Mouse (Mus musculus) embryonic facial prominence, embryonic 11.5 days (tissue): ENCODE data around the gene Galm. TPM values are rescaled to one million over a fixed set of nuclear protein-coding genes. Genes with fewer than 3 reads are reported as not detected.
A peak's percentile ranks its signal among the peaks of the same experiment; 100 is the strongest.

Experiments used
- ATAC-seq: fragments of 200-750 bp; cut with Nextera tagmentation; replicated peaks from 2 replicates; pipeline ENCODE4 v1.8.0; 2017; ENCODE audit warnings: low read depth; ENCODE audit not compliant: insufficient number of reproducible peaks, low FRiP score, low TSS enrichment
- DNase-seq: peaks from one replicate; pipeline ENCODE4 v3.0.0-alpha.2; 2015; ENCODE audit warnings: low spot score
- H3K27ac ChIP-seq: fragments of 300-500 bp; sonication (generic); replicated peaks from 2 replicates; pipeline ENCODE4 v1.5.1; 2014; ENCODE audit warnings: mild to moderate bottlenecking, low read depth, low read length, control low read depth
- H3K27me3 ChIP-seq: fragments of 300-500 bp; sonication (generic); 2 replicates; pipeline ENCODE4 v1.6.1; 2014; ENCODE audit warnings: mild to moderate bottlenecking, low read length, moderate library complexity, mixed read lengths; ENCODE audit not compliant: control insufficient read depth, insufficient read depth
- H3K36me3 ChIP-seq: fragments of 300-500 bp; sonication (generic); replicated peaks from 2 replicates; pipeline ENCODE4 v1.6.1; 2014; ENCODE audit warnings: low read depth, mild to moderate bottlenecking, low read length, moderate library complexity, mixed read lengths; ENCODE audit not compliant: control insufficient read depth, insufficient read depth
- H3K4me1 ChIP-seq: fragments of 300-500 bp; sonication (generic); 2 replicates; pipeline ENCODE4 v1.6.1; 2014; ENCODE audit warnings: low read length, mixed read lengths; ENCODE audit not compliant: control insufficient read depth, insufficient read depth
- H3K4me2 ChIP-seq: fragments of 300-500 bp; sonication (generic); 2 replicates; pipeline ENCODE4 v1.6.1; 2014; ENCODE audit warnings: low read depth, mild to moderate bottlenecking, control low read depth, low read length, moderate library complexity
- H3K4me3 ChIP-seq: fragments of 300-500 bp; sonication (generic); 2 replicates; pipeline ENCODE4 v1.5.1; 2014; ENCODE audit warnings: low read depth, low read length, control low read depth
- H3K9ac ChIP-seq: fragments of 300-500 bp; sonication (generic); replicated peaks from 2 replicates; pipeline ENCODE4 v1.6.1; 2014; ENCODE audit warnings: mild to moderate bottlenecking, control low read depth, low read length
- H3K9me3 ChIP-seq: fragments of 300-500 bp; sonication (generic); replicated peaks from 2 replicates; pipeline ENCODE4 v1.6.1; 2016; ENCODE audit warnings: mild to moderate bottlenecking, low read length, inconsistent platforms, mixed read lengths; ENCODE audit not compliant: control insufficient read depth
- WGBS: fragments of 180-500 bp; shearing (Covaris S2); extraction: QIAGEN DNeasy Blood & Tissue Kit; methylation state at CpG from one replicate; pipeline ENCODE4 v1.1.7; 2014; 5-methylcytosine and 5-hydroxymethylcytosine counted together
- polyA plus RNA-seq: library from polyadenylated mRNA; unstranded; fragments of >200 nt; fragmentation: Nextera tagmentation; extraction: Ambion mirVana; gene quantifications from 2 replicates; pipeline ENCODE4 v1.2.1, GENCODE M21; 2014

Gene Galm
- polyA plus RNA-seq, 1 experiment from 2014 or later: 22.3 TPM

DNA sequence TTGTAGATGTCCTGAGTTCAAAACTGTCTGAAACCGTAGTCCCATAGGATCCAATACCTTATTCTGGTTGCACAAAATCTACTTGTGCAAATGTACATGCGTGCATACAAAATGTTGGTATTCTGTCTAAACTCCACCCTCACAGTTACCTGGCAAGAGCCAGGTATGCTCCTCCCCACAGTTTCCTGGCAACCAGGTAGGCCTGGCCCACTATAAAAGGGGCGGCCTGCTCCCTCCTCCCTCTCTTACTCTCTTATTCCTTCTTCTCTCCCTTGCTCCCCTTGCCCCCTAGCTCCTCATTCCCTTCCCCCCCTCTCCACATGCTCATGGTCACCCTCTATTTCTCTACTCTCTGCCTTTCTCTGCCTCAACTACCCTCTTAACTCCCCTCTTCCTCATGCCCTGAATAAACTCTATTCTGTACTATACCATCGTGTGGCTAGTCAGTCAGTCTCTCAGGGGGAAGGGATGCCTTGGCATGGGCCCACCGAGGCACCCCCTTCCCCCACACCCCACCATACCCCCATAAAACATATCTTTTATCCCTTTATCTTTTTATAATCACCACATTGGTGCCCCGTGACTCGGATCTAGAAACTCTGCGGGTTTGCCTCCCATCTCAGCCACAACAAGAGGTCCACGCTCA is 31.9 kb upstream of the Galm start:
- 82% methylated on average over 9 of the region's 9 CpGs for WGBS
- no peak overlapping the region for H3K9ac ChIP-seq
- no peak overlapping the region for H3K27ac ChIP-seq
- peaks cover 2% of the 10 kb centered on the region; the same call in 1 of the 2 replicates for H3K4me1 ChIP-seq
- ATAC-seq: no peak; the same call in 1 of the 2 replicates
- H3K4me2 ChIP-seq: no peak overlapping the region
- no peak overlapping the region for H3K4me3 ChIP-seq
- no peaks in the 10 kb centered on the region for H3K27me3 ChIP-seq
- no peaks in the 10 kb centered on the region for H3K9me3 ChIP-seq
- H3K36me3 ChIP-seq: no peaks in the 10 kb centered on the region
- no peak for DNase-seq

- Histone ChIP-seq H3K36me3 (no peaks in the 10 kb centered on the region), H3K4me2 (peak overlapping the region; percentile 22), H3K9ac (no peak overlapping the region), H3K4me1 (peaks cover 2% of the 10 kb centered on the region; the same call in 1 of the 2 replicates), H3K27me3 (no peaks in the 10 kb centered on the region), H3K27ac (no peak overlapping the region), H3K4me3 (no peak overlapping the region), H3K9me3 (no peaks in the 10 kb centered on the region)
- ATAC-seq (peak; percentile 75), DNase-seq (peak; percentile 75)
- WGBS: 14% methylated on average over 20 of the region's 20 CpGs
Measured at GRCm38 (mm10) chr17:80096043-80096719, 31.1 kb upstream of the Galm start.

DNA sequence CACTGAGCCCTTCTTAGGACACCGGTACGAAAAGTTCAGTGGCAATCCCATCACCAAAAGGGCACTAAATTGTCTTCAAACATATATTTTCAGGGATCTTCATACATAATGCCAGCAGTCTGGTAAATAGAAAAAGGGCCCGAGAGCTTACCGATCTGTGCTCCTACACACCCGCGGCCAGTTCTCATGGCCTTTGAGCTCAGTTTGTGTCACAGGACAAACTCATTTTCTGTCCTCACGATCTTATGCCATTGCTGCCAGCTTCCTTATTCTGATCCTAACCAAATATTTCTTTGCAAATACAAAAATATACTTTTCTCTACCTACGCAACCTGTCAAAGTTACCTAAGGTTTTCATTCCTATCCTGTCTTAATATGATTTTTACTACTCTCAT is 30.6 kb upstream of the Galm start:
- Histone ChIP-seq H3K9me3 (no peaks in the 10 kb centered on the region), H3K27ac (no peak overlapping the region), H3K4me1 (peaks cover 2% of the 10 kb centered on the region; the same call in 1 of the 2 replicates), H3K9ac (no peak overlapping the region), H3K27me3 (no peaks in the 10 kb centered on the region), H3K4me2 (no peak overlapping the region), H3K4me3 (no peak overlapping the region), H3K36me3 (no peaks in the 10 kb centered on the region)
- ATAC-seq (no peak), DNase-seq (no peak)
- 88% methylated on average over 8 of the region's 8 CpGs for WGBS

DNA sequence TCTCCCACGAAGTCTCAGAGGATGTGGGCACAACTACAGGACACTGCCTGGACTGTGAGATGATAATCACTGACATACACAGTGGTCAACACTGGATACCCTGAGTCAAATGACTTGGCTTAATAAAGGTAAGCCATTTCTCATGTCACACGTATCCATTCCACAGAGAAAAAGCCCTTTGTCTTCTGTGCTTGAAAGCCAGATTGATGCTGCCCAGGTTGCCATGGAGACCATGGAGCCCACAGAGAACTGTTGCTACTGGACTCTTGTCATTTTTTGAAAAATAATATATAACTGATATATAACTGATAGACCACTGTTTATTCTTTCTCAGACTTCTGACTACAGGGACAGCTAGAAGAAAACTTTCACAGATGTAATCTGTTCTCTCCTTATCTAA is 30.1 kb upstream of the Galm start:
- no peak overlapping the region for H3K27ac ChIP-seq
- H3K4me1 ChIP-seq: peaks cover 2% of the 10 kb centered on the region; the same call in 1 of the 2 replicates
- no peaks in the 10 kb centered on the region for H3K36me3 ChIP-seq
- H3K4me2 ChIP-seq: no peak overlapping the region
- H3K4me3 ChIP-seq: no peak overlapping the region
- no peaks in the 10 kb centered on the region for H3K27me3 ChIP-seq
- no peak overlapping the region for H3K9ac ChIP-seq
- no peaks in the 10 kb centered on the region for H3K9me3 ChIP-seq
- 46% methylated on average over 2 of the region's 2 CpGs for WGBS
- peak; percentile 21 for DNase-seq
- no peak for ATAC-seq

DNA sequence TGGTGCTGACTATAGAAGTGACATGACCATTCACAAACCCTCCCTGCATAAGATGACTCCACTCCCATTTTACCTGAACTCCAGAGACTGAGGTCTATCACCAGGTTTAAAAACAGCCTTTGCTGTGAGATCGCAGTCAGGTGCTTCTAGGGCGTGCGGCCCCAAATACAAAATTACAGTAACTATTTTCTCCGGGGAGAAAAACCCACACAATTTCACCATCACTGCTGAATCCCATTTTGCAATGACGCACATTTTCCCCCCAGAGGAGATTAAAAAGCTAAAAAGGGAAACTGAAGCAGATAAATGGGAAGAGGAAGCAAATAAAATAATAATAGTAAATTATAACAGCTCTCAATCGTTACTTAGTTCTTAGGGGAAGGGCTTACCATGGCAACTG is 27.4 kb upstream of the Galm start:
- Histone ChIP-seq H3K4me1 (peaks cover 2% of the 10 kb centered on the region; the same call in 1 of the 2 replicates), H3K4me3 (no peak overlapping the region), H3K9me3 (no peaks in the 10 kb centered on the region), H3K36me3 (no peaks in the 10 kb centered on the region), H3K9ac (no peak overlapping the region), H3K27ac (no peak overlapping the region), H3K4me2 (no peak overlapping the region), H3K27me3 (no peaks in the 10 kb centered on the region)
- no peak for ATAC-seq
- WGBS: 84% methylated on average over 6 of the region's 6 CpGs
- no peak for DNase-seq

DNA sequence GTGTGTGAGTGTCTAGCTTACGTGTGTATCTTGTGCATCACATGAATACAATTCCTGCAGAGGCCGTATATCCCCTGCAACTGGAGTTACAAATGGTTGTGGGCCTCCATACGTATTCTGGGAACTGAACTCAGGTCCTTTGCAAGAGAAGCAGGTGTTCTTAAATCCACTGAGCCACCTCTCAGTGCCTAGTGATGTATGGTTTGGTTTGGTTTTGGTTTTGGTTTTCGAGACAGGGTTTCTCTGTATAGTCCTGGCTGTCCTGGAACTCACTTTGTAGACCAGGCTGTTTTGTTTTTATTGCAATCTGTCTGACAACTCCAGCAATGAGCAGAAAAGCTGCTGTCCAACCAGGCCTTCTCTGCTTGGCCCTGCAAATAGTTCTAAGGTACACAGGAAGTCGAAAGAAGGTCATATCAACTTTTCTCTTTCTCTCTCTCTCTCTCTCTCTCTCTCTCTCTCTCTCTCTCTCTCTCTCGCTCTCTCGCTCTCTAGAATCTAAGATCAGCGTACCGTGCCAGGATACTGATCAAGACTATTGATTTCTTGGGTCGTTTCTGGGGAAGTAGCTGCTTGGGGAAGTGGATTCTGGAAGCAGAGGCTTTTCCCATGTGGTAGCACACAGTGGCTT is 21.8 kb upstream of the Galm start:
- no peak overlapping the region for H3K27ac ChIP-seq
- DNase-seq: no peak
- H3K36me3 ChIP-seq: no peaks in the 10 kb centered on the region
- no peaks in the 10 kb centered on the region for H3K9me3 ChIP-seq
- no peak for ATAC-seq
- 86% methylated on average over 10 of the region's 10 CpGs for WGBS
- no peaks in the 10 kb centered on the region for H3K27me3 ChIP-seq
- H3K9ac ChIP-seq: no peak overlapping the region
- no peaks in the 10 kb centered on the region for H3K4me1 ChIP-seq
- H3K4me3 ChIP-seq: no peak overlapping the region
- H3K4me2 ChIP-seq: no peak overlapping the region

DNA sequence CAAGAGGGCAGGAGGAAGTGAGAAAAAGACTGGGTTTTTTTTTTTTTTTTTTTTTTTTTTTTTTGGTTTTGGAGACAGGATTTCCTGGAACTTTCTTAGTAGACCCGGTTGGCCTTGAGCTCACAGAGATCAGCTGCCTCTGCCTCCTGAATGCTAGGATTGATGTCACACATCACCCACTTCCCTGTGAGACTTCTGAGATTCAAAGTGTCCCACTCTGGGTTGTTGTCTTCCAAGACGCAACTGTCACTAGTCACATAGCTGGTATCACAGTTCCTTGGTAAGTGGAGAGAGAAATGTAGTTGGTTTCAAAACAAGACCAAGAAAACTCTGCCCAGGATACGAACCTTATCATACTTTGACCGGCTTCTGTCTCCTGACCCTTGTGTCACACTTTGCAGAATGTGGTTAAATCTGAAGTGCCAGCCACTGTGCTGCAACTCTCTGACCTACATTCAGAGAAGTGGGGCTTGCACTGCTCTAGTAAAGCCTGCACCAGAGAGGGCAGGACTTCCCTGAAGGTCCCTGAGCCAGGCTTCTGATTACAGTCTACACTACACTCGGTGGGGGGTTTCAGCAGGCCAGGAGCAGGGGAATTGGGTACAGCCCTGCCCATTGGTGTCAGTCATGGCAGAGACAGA is 14.5 kb upstream of the Galm start:
- Histone ChIP-seq H3K27me3 (no peaks in the 10 kb centered on the region), H3K4me2 (no peak overlapping the region), H3K27ac (no peak overlapping the region), H3K9ac (no peak overlapping the region), H3K4me1 (no peaks in the 10 kb centered on the region), H3K9me3 (no peaks in the 10 kb centered on the region), H3K4me3 (no peak overlapping the region), H3K36me3 (no peaks in the 10 kb centered on the region)
- ATAC-seq: no peak
- 77% methylated on average over 5 of the region's 5 CpGs for WGBS
- no peak for DNase-seq

DNA sequence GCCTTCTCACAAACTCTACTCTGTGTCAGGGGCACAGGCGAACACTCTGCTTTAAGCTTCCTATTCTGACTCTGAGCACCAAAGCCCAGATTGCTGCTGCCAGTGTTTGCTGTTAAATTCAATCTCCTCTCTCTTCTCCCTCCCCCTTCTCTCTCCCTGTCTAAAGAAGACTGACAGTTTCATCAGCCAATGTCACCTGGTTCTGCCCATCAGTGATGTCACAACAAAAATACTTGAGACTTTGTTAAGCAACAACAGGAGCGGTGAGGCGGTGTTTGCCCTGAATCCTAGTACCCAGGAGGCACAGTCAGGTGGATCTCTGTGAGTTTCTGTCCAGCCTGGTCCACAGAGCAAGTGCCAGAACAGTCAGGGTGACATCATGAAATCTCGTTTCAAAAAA is 13.8 kb upstream of the Galm start:
- Histone ChIP-seq H3K27ac (no peak overlapping the region), H3K27me3 (no peaks in the 10 kb centered on the region), H3K9me3 (no peaks in the 10 kb centered on the region), H3K9ac (no peak overlapping the region), H3K4me3 (no peak overlapping the region), H3K4me2 (no peak overlapping the region), H3K4me1 (no peaks in the 10 kb centered on the region), H3K36me3 (no peaks in the 10 kb centered on the region)
- 87% methylated on average over 4 of the region's 4 CpGs for WGBS
- DNase-seq (no peak), ATAC-seq (no peak)
